Mouse (Mus musculus) left cerebral cortex, adult 11 months (tissue): Measurements from ENCODE around the gene Ncln.
"Not testable (repeated sequence)": the region's sequence is repeated elsewhere in the genome, so short reads cannot be mapped to it uniquely, and the experiment has no call there.

Experiments used
- DNase-seq: peaks from one replicate; pipeline ENCODE4 v3.0.0; 2022; ENCODE audit warnings: low spot score

Ncln gene

GRCm38 (mm10) chr10:81461673-81462414, 34.3 kb downstream of the Ncln start:
- no peak for DNase-seq

GRCm38 (mm10) chr10:81460951-81461350, 35.2 kb downstream of the Ncln start:
- DNase-seq = no peak

- DNase-seq = no peak
Observed at GRCm38 (mm10) chr10:81460471-81460870, 35.7 kb downstream of the Ncln start.

GRCm38 (mm10) chr10:81459399-81459798, 36.8 kb downstream of the Ncln start:
- DNase-seq = no peak

GRCm38 (mm10) chr10:81458267-81458666, 37.9 kb downstream of the Ncln start:
- DNase-seq = no peak

- no peak for DNase-seq
Observed at GRCm38 (mm10) chr10:81457624-81458023, 38.6 kb downstream of the Ncln start.

GRCm38 (mm10) chr10:81456983-81457563, 39.1 kb downstream of the Ncln start:
- no peak for DNase-seq

GRCm38 (mm10) chr10:81455181-81455895, 40.9 kb downstream of the Ncln start, which contains the start of gene Nfic:
Gene Nfic (minus strand): TSS chr10:81455635.
- DNase-seq = no peak

GRCm38 (mm10) chr10:81454106-81454505, 42.1 kb downstream of the Ncln start:
- DNase-seq = no peak

GRCm38 (mm10) chr10:81452947-81453288, 43.3 kb downstream of the Ncln start:
- DNase-seq = no peak

GRCm38 (mm10) chr10:81452237-81452946, 43.8 kb downstream of the Ncln start:
- no peak for DNase-seq

- no peak for DNase-seq
Observed at GRCm38 (mm10) chr10:81451365-81451745, 44.8 kb downstream of the Ncln start.

- DNase-seq = no peak
Observed at GRCm38 (mm10) chr10:81450641-81451364, 45.4 kb downstream of the Ncln start.

- peak; percentile 70 for DNase-seq
Observed at GRCm38 (mm10) chr10:81450140-81450539, 46.1 kb downstream of the Ncln start.

GRCm38 (mm10) chr10:81445516-81445915, 50.7 kb downstream of the Ncln start:
- DNase-seq = not testable (repeated sequence)

GRCm38 (mm10) chr10:81441019-81441418, 55.2 kb downstream of the Ncln start:
- DNase-seq = no peak
